Mouse (Mus musculus) ES-E14 (cell line): ENCODE measurements around the gene Jak3. TPM values are rescaled to one million over a fixed set of nuclear protein-coding genes. Genes with fewer than 3 reads are reported as not detected.
A peak's percentile ranks its signal among the peaks of the same experiment; 100 is the strongest.

Source experiments
- DNase-seq: peaks from one replicate; pipeline ENCODE4 v3.0.0-alpha.2; 2013; ENCODE audit warnings: low read depth, low spot score
- H3K27ac ChIP-seq: 2 replicates; pipeline ENCODE4 v1.5.1; 2012; ENCODE audit warnings: low read depth, mild to moderate bottlenecking, low read length, moderate library complexity, mixed read lengths; ENCODE audit not compliant: poor library complexity, insufficient read depth, severe bottlenecking
- H3K36me3 ChIP-seq: 2 replicates; pipeline ENCODE4 v1.6.1; 2012; ENCODE audit warnings: mild to moderate bottlenecking, low read length, moderate library complexity, mixed read lengths; ENCODE audit not compliant: control insufficient read depth, poor library complexity, insufficient read depth, severe bottlenecking
- H3K4me1 ChIP-seq, 2 experiments: fragments of 150-350 bp in 1 of 2; sonication (generic) in 1 of 2; 2 replicates each; pipeline ENCODE4 v1.6.1; 2012; ENCODE audit warnings: low read length in 2 of 2, mild to moderate bottlenecking in 1 of 2, mixed read lengths in 1 of 2; ENCODE audit not compliant: control insufficient read depth in 2 of 2, insufficient read depth in 2 of 2, poor library complexity in 1 of 2
- H3K4me3 ChIP-seq, 2 experiments: fragments of 150-350 bp in 1 of 2; sonication (generic) in 1 of 2; 2 replicates each; pipeline ENCODE4 v1.5.1; 2012; ENCODE audit warnings: low read length in 2 of 2, low read depth in 1 of 2, mild to moderate bottlenecking in 1 of 2, mixed read lengths in 1 of 2; ENCODE audit not compliant: insufficient read depth in 1 of 2, poor library complexity in 1 of 2, severe bottlenecking in 1 of 2
- H3K9ac ChIP-seq: 2 replicates; pipeline ENCODE4 v1.6.1; 2012; ENCODE audit warnings: low read depth, mild to moderate bottlenecking, low read length, mixed read lengths; ENCODE audit not compliant: poor library complexity, insufficient read depth, severe bottlenecking
- H3K9me3 ChIP-seq: fragments of 150-350 bp; sonication (generic); 2 replicates; pipeline ENCODE4 v1.6.1; 2012; ENCODE audit warnings: low read depth, mild to moderate bottlenecking, low read length; ENCODE audit not compliant: control insufficient read depth, insufficient read depth
- CHD2 ChIP-seq: IDR thresholded peaks from 2 replicates; pipeline ENCODE4 v1.6.1; 2014; ENCODE audit warnings: mild to moderate bottlenecking, low read depth, low read length, inconsistent platforms
- HCFC1 ChIP-seq: IDR thresholded peaks from 2 replicates; pipeline ENCODE4 v1.6.1; 2012; ENCODE audit warnings: low read length, inconsistent platforms, borderline replicate concordance; ENCODE audit not compliant: insufficient read depth
- MAFK ChIP-seq: IDR thresholded peaks from 2 replicates; pipeline ENCODE4 v1.6.1; 2014; ENCODE audit warnings: mild to moderate bottlenecking, low read depth, low read length, inconsistent platforms; ENCODE audit not compliant: insufficient read depth
- ZC3H11A ChIP-seq: IDR thresholded peaks from 2 replicates; pipeline ENCODE4 v1.6.1; 2012; ENCODE audit warnings: low read depth, mild to moderate bottlenecking, inconsistent platforms, low read length, borderline replicate concordance
- ZNF384 ChIP-seq: IDR thresholded peaks from 2 replicates; pipeline ENCODE4 v1.6.1; 2012; ENCODE audit warnings: low read depth, low read length, inconsistent platforms
- in situ Hi-C, 2 experiments: fragments of 600-800 bp; cut with MboI; formaldehyde crosslinking; loops; one replicate each; pipeline ENCODE4 v1.15.1; 2025; ENCODE audit warnings: low sequenced_read_pairs in 2 of 2, inconsistent platforms in 1 of 2; ENCODE audit not compliant: unreplicated experiment in 2 of 2
- total RNA-seq: library from RNA; depleted of rRNA; stranded (reverse); fragments of 300-350 nt; gene quantifications from 2 replicates; pipeline ENCODE4 v1.2.3, GENCODE M21; 2012

The Jak3 gene
- total RNA-seq, 1 experiment, result 19.0 TPM

- TF ChIP-seq CHD2 (no peak), MAFK (no peak), ZC3H11A (no peak), HCFC1 (no peak), ZNF384 (no peak)
- in situ Hi-C loops, result no loop called here
- H3K9ac ChIP-seq, result peak overlapping the region; percentile 56; the same call in 1 of the 2 replicates
- H3K27ac ChIP-seq, result no peak overlapping the region
- DNase-seq, result no peak
- no peaks in the 10 kb centered on the region; the same call in 1 of the 2 replicates for H3K36me3 ChIP-seq
- H3K4me3 ChIP-seq, result peak overlapping the region in 1 of 2 experiments; percentile 14; a peak in 1 of 4 replicates
- H3K4me1 ChIP-seq, result peaks cover 0 to 54% of the 10 kb centered on the region in 2 experiments; a peak in 3 of 4 replicates
- no peaks in the 10 kb centered on the region for H3K9me3 ChIP-seq
These were observed 7.7 kb upstream of the Jak3 start for GRCm38 (mm10) chr8:71668220-71668975.

- peak overlapping the region; percentile 78 for H3K9ac ChIP-seq
- H3K9me3 ChIP-seq, result no peaks in the 10 kb centered on the region
- in situ Hi-C loops, result no loop called here
- peaks cover 2 to 46% of the 10 kb centered on the region in 2 experiments; a peak in 3 of 4 replicates for H3K4me1 ChIP-seq
- H3K36me3 ChIP-seq, result no peaks in the 10 kb centered on the region
- peak overlapping the region; percentile 84 for H3K27ac ChIP-seq
- DNase-seq, result no peak
- TF ChIP-seq HCFC1 (no peak), ZC3H11A (no peak), CHD2 (no peak), ZNF384 (no peak), MAFK (no peak)
- H3K4me3 ChIP-seq, result peak overlapping the region; percentile 84 to 89
These were observed 5.9 kb upstream of the Jak3 start for GRCm38 (mm10) chr8:71670198-71670597.

- Histone ChIP-seq H3K4me3 (peak overlapping the region; percentile 84 to 89), H3K27ac (peak overlapping the region; percentile 84), H3K9me3 (no peaks in the 10 kb centered on the region), H3K9ac (peak overlapping the region; percentile 78), H3K36me3 (no peaks in the 10 kb centered on the region), H3K4me1 (peaks cover 2 to 50% of the 10 kb centered on the region in 2 experiments; a peak in 3 of 4 replicates)
- no peak for TF ChIP-seq ZNF384
- TF ChIP-seq MAFK, result no peak
- no peak for TF ChIP-seq ZC3H11A
- no peak for TF ChIP-seq HCFC1
- no peak for TF ChIP-seq CHD2
- in situ Hi-C loops, result no loop called here
- DNase-seq, result no peak
These were observed 5.2 kb upstream of the Jak3 start for GRCm38 (mm10) chr8:71670621-71671548.

GRCm38 (mm10) chr8:71671549-71671965 lies 4.5 kb upstream of the Jak3 start, which contains the start of gene Unc13a:
Unc13a (minus strand) TSS chr8:71671757.
- H3K27ac ChIP-seq, result peak within 1 kb of the TSS; percentile 84
- H3K36me3 ChIP-seq, result no peaks in the 10 kb centered on the region
- TF ChIP-seq MAFK (no peak), ZC3H11A (no peak), CHD2 (no peak), HCFC1 (no peak), ZNF384 (no peak)
- DNase-seq, result no peak
- H3K9ac ChIP-seq, result peak within 1 kb of the TSS; percentile 78
- H3K9me3 ChIP-seq, result no peaks in the 10 kb centered on the region
- H3K4me3 ChIP-seq, result peak within 1 kb of the TSS; percentile 84 to 89
- in situ Hi-C loops, result no loop called here
- H3K4me1 ChIP-seq, result peaks cover 2 to 45% of the 10 kb centered on the region in 2 experiments; a peak in 3 of 4 replicates
